Mouse (Mus musculus): ENCODE measurements around the gene Decr2. TPM values are rescaled to one million over a fixed set of nuclear protein-coding genes. Genes with fewer than 3 reads are reported as not detected.

The Decr2 gene
- polyA plus RNA-seq, 1 experiment from 2014 or later = 27.0 TPM

Other genes with a start within 250 kb of the Decr2 start
- gene Gm20683, start 248.6 kb downstream of the Decr2 start, polyA plus RNA-seq (2015; fragmentation: Nextera tagmentation; extraction: Ambion mirVana) = 7.5 and 8.0 TPM in 2 replicates
- 15.6 and 16.4 TPM in 2 replicates for gene Rhot2, start 245.5 kb downstream of the Decr2 start, polyA plus RNA-seq (2015; fragmentation: Nextera tagmentation; extraction: Ambion mirVana)
- gene Wdr90, start 228.8 kb downstream of the Decr2 start, polyA plus RNA-seq (2015; fragmentation: Nextera tagmentation; extraction: Ambion mirVana) = 20.1 and 22.4 TPM in 2 replicates
- gene Mcrip2, start 221.6 kb downstream of the Decr2 start, polyA plus RNA-seq (2015; fragmentation: Nextera tagmentation; extraction: Ambion mirVana) = 8.0 and 10.4 TPM in 2 replicates
- 69.7 and 75.4 TPM in 2 replicates for gene Mettl26, start 215.3 kb downstream of the Decr2 start, polyA plus RNA-seq (2015; fragmentation: Nextera tagmentation; extraction: Ambion mirVana)
- gene Wfikkn1, start 209.5 kb downstream of the Decr2 start, polyA plus RNA-seq (2015; fragmentation: Nextera tagmentation; extraction: Ambion mirVana) = 0.61 and 0.70 TPM in 2 replicates
- 44.3 and 47.1 TPM in 2 replicates for gene Rab40c, start 170.6 kb downstream of the Decr2 start, polyA plus RNA-seq (2015; fragmentation: Nextera tagmentation; extraction: Ambion mirVana)
- 56.9 and 58.0 TPM in 2 replicates for gene Pigq, start 145.4 kb downstream of the Decr2 start, polyA plus RNA-seq (2015; fragmentation: Nextera tagmentation; extraction: Ambion mirVana)
- 0.12 TPM in 1 of 2 replicates, not detected in the other for gene Nhlrc4, start 145.4 kb downstream of the Decr2 start, polyA plus RNA-seq (2015; fragmentation: Nextera tagmentation; extraction: Ambion mirVana)
- 0.48 and 0.62 TPM in 2 replicates for gene A930017K11Rik, start 137.8 kb downstream of the Decr2 start, polyA plus RNA-seq (2015; fragmentation: Nextera tagmentation; extraction: Ambion mirVana)
- gene Capn15, start 104.5 kb downstream of the Decr2 start, polyA plus RNA-seq (2015; fragmentation: Nextera tagmentation; extraction: Ambion mirVana) = 19.1 and 21.1 TPM in 2 replicates
- 27.6 and 35.0 TPM in 2 replicates for gene Rab11fip3, start 20.8 kb downstream of the Decr2 start, polyA plus RNA-seq (2015; fragmentation: Nextera tagmentation; extraction: Ambion mirVana)
- gene Nme4, start 5.3 kb upstream of the Decr2 start, polyA plus RNA-seq (2015; fragmentation: Nextera tagmentation; extraction: Ambion mirVana) = 31.8 and 36.8 TPM in 2 replicates
- 2.4 and 2.6 TPM in 2 replicates for gene Tmem8, start 23.0 kb upstream of the Decr2 start, polyA plus RNA-seq (2015; fragmentation: Nextera tagmentation; extraction: Ambion mirVana)
- 182 and 191 TPM in 2 replicates for gene Mrpl28, start 33.2 kb upstream of the Decr2 start, polyA plus RNA-seq (2015; fragmentation: Nextera tagmentation; extraction: Ambion mirVana)
- 17.3 and 21.6 TPM in 2 replicates for gene Axin1, start 48.4 kb upstream of the Decr2 start, polyA plus RNA-seq (2015; fragmentation: Nextera tagmentation; extraction: Ambion mirVana)
- gene Pdia2, start 108.8 kb upstream of the Decr2 start, polyA plus RNA-seq (2015; fragmentation: Nextera tagmentation; extraction: Ambion mirVana) = not detected in 2 replicates
- 2.0 and 3.0 TPM in 2 replicates for gene Rgs11, start 112.6 kb upstream of the Decr2 start, polyA plus RNA-seq (2015; fragmentation: Nextera tagmentation; extraction: Ambion mirVana)
- 28.1 and 28.3 TPM in 2 replicates for gene Arhgdig, start 117.4 kb upstream of the Decr2 start, polyA plus RNA-seq (2015; fragmentation: Nextera tagmentation; extraction: Ambion mirVana)
- 25.3 and 31.0 TPM in 2 replicates for gene Fam234a, start 153.9 kb upstream of the Decr2 start, polyA plus RNA-seq (2015; fragmentation: Nextera tagmentation; extraction: Ambion mirVana)
- 121 and 126 TPM in 2 replicates for gene Luc7l, start 162.6 kb upstream of the Decr2 start, polyA plus RNA-seq (2015; fragmentation: Nextera tagmentation; extraction: Ambion mirVana)

Measured in midbrain, embryonic 13.5 days (tissue).